Mouse (Mus musculus): ENCODE measurements around the gene Stk40.

GRCm38 (mm10) chr4:126119051-126119450 is 15.3 kb downstream of the Stk40 start:
- TF ChIP-seq CTCF (IDR thresholded peaks at IDR 0.05; ENCODE audit: borderline replicate concordance, insufficient read depth, low read depth, low read length) (no peak), POLR2A (IDR thresholded peaks at IDR 0.05; ENCODE audit: borderline replicate concordance, insufficient read depth, low read length) (no peak)
